Mouse (Mus musculus) adrenal gland, adult (tissue): ENCODE measurements at regions not wholly inside any gene's neighbourhood (a gene's known extent, or its start where the extent isn't known, plus 50 kb on each side); places are given as distances from the start of the nearest gene placed in this dataset.

Experiments used
- DNase-seq, 2 experiments: peaks; one replicate each; pipeline ENCODE4 v3.0.0; 2022 to 2023; ENCODE audit warnings: low spot score in 1 of 2; ENCODE audit not compliant: inconsistent age in 2 of 2

DNA sequence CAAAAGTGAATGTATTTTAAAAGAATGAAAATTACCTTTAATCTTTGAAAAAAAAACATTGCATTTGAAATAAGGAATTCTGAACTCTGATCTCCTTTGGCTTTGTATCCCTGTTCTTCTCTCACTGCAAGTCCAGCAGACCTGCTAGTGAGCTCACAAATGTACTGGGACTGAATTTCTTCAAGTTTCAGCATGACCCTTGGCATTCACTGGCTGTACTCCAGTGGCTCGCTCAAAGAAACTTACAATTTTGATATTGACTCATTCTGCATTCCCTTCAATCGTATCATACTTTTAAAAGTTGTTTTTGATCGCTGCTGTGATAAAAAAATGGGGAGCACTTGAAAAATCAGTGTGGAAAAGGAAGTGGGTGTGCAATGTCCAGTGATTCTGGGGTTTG is 456.6 kb downstream of the Cd109 start:
- no peak for DNase-seq

DNA sequence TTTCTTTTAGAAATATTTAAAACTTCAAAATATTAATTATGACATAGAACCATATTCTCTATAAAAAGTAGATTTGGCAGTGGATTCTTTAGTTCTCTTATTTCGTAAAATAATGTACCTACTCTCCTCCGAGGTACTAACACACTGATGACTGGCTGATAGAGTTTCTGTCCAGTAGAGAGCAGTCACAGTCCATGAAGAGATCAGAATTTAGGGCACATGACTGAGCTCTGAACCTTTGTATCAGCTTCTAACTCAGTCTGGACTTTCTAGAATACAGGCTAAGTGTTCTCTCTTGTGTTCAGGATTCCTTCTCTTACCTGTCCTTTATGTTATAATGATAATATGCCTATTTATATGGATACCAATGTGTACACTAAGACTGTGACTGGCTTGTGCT is 494.3 kb downstream of the Cd109 start:
- DNase-seq = peak in 1 of 2 experiments; percentile 44

DNA sequence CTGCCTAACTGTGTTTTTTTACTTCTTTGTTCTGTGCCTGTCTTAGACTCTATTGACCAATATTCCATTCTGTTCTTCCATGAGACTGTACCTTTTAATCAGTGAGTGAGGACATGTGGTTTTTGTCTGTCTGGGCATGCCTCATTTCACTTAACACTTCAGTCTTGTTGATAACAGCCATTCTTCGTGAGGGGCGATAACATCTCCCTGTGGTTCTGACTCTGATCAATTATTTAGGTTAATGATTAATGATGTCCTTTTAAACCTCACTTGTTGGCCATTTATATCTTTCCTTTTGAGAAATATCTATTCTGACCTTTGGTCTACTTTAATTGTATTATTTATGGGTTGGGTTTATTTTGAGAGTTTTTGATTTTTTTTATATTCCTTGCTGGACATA is 496.0 kb downstream of the Cd109 start:
- DNase-seq = no peak

DNA sequence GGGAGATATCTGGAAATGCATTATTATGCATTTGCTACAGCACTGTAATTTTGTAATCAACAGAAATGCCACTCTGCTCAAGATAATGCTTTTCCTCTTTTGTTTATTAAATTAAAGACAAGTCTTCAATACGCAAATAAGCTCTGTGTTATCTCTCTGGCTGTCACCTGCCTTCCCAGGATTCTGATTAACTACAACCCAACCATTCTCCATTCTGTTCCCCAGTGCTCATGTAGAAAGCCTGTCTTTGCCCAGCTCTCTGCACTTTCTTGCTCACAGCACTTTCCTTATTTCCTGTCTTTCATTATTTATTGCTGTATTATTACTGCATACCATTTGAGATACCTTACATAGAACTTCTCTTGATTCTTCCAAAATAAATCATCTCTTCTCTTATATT is 525.6 kb downstream of the Cd109 start:
- DNase-seq = no peak

DNA sequence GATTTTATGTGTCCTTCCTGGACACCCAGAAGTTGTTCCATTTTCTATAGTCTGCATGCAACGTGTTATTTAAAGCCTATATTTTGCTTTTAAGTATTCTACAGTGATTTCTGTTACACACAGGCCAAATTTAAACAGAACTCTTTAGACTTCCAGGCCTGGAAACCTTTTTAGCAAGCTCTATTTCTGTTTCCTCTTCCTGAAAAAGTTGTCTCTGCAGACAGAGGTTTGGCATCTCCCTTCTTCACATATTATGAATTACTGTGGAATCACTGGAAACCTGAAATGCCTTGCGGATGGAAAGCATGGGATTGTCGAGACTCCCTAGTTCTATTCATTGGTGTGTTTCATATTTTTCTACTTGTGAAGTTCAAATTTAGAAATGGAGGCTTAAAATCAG is 530.7 kb downstream of the Cd109 start:
- no peak for DNase-seq

DNA sequence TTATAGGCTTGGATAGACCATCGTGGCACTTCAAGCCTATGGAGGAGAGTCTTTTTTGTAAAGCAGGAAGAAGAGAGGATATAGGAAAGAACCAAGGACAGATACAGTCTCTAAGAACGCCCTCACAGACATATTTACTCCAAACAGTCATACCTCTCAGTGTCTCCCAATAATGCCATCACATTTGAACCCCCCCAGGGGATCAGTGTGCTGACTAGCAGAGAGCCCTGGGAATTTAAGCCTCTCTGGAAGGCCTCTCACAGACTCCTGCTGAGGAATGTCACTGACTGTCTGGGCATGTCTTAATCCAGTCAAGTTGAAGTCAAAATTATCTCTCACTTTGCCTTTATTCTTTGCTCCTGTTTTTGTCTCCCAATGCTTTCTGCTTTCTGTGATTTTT is 550.2 kb downstream of the Cd109 start:
- no peak for DNase-seq

DNA sequence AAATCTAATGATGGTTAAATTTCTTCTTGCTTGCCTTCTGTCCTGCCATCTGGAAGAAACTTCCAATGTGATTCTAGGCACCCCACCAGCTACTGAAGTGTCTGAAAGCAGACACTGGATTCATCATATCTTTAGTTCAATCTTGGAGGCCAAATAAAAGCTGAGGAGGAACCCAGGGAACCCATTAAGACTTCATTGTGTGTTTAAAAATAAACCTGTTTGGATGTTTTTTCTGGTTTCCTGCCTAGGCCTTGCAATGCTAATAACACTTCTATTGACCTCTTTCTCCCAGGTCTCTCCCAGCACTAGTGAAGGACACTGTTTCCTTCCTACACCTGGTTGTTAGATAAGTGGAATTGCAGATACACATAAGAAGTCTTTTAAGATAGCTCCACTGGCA is 545.6 kb downstream of the Col12a1 start:
- DNase-seq = no peak

DNA sequence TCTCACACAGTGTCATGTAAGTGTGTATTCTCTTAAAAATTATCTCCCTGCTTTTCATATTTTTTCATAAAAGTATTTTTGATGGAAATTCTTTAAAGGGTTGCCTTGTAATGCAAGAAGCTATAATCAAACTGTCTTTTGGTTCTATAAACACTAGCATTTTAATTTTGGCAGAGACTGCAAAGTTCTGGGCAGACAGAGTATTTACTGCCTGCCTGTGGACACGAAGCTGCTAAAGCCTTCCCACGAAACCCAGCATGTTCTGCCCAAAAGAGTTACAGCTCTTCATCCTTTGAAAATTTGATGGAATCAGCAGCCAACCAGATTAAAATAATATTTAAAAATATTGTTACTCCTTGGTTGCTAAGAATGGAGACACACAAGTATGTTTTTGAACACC is 538.7 kb downstream of the Col12a1 start:
- DNase-seq = no peak

DNA sequence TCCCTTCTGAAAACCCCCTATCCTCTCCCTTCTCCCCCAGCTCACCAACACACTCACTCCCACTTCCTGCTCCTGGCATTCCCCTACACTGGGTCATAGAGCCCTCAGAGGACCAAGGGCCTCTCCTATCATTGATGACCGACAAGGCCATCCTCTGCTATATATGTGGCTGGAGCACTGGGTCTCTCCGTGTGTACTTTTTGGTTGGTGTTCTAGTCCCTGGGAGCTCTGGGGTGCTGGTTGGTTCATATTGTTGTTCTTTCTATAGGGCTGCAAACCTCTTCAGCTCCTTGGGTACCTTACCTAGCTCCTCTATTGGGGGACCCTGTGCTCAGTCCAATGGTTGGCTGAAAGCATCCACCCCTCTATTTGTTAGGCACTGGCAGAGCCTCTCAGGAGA is 523.2 kb downstream of the Col12a1 start:
- no peak for DNase-seq

DNA sequence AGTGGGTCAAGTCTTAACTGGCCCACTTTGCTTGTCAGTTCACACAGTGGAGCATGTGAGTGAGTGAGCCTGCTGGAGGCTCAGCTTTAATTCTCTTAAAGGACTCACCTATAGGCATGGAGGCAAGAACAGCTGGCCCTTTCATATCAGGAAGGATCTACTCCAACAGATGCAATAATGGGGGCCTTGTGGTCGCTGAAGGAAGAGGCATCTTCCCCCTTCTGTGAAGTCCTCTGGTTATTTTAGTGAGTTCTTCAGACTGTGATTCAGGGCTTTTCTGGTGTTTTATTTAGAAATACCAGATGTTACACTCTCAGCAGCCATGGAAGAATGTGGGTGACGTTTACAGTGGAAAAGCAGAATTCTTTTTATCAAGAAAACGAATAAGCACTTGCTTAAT is 516.9 kb downstream of the Col12a1 start:
- DNase-seq = no peak

DNA sequence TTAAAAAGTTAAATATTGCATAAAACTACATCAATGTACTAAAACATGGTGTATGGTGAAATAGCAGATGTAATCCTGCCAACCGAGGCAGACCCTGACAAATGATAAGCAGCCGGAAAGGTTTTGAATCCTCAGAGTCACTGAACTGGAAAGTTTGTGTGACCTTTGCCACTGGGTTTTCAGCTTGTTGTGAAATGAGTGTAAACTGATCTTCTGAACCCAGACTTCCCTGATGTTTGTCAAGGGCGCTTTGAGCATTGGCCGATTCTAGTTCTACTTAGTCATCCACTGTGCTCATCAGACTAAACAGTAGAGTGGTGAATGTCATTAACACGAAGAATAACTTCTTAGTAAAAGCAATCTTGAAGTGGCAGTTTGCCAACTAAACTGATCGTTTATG is 505.3 kb downstream of the Col12a1 start:
- peak; percentile 13 to 54 for DNase-seq

DNA sequence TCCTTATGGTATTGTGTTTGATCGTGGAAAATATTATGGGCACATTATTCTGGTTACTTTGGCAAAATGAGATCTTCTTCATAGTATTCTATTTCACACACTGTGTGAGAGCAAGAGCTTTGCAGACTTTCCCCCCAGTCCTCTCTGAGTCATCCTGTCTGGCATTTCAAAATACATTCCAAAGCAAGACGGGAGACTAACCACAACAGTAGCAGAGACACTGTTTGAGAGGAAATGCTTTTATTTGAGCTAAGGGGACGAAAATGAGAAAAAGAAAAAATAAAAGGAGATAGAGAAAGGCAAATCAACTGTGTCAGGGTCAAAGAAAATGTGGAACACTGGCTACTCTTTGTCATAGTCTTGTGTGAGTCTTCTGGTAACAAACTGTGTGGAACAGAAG is 502.6 kb downstream of the Col12a1 start:
- peak; percentile 18 to 58 for DNase-seq

DNA sequence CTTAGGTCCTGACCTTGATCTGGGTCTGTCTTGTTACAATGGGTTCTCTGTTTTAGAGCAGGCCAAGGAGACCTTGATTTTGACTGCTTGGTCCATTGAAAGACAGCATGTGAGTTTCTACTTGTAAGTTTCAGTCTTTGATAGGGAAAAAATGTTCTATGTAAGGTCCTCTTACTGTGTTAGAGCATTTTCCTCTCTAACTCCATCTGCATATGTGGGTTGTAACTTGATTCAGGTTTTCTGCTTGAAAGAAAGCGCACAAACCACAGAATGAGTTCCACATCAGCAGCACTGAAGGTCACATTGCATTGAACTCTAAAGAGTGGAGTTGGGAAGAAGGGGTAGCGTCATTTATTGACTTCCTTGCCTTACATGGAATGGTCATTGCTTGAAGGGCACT is 502.2 kb downstream of the Col12a1 start:
- DNase-seq = peak in 1 of 2 experiments; percentile 10

DNA sequence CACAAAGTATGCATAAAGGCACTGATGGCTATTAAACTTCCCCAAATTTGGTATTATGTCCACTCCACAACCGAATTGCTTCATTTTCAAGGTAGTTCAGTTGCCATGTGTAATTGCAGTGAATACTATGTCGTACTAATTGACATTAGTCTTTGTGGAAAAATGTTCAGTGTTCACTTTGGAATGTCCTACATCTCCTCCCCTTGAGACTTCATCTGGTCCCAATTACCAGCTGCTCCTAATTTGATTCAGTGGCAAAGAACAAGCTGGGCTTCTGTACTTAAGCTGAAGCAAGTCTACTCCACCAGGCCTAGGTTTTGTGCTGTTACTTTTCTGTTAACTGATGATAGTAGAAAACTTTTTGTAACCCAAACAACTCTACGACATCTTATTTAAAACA is 485.6 kb downstream of the Col12a1 start:
- no peak for DNase-seq

DNA sequence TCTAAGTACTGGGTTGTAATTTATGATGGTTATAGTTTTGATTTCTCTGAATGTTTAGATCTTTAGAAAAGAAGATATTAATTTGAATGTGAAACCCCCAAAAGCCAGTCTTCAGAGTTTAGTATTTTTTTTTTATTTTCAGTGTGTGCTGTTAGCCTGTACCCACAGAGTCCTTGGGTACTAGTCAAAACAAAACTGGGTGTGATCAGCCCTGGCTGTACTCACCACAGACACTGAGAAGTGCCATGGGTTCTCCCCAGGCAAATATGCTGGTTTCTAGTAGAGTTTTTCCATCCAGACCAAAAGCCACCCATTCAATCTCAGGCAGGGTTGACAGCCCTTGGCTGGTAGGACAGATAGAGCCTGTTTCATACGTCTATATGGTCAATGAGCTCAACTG is 484.9 kb downstream of the Col12a1 start:
- no peak for DNase-seq

DNA sequence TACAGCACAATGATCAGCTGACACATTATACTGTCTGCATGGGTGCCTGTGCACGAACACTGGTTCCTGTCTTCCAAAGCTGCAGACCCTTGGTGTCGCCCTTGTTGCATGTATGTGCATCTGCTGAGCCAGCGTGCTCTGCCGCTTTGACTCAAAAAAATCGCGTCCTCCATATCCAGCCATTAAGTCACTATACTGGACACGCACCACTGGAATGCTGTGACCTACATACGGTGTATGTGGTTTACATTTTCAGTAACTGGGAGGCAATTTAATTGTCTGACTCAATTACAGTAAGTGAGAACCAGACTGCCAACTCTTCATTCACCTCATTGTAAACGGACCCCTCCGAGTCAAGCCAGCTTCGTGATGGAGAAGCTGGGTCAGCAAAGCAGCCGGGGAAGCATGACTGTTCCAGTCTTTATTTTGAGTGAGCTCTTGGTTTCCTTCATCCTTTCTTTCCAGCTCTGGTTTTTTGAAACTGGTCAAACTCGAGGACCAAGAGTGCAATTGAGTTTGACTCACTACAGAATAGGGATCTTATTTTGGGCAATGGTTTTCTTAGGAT is 448.9 kb downstream of the Col12a1 start:
- DNase-seq = no peak

DNA sequence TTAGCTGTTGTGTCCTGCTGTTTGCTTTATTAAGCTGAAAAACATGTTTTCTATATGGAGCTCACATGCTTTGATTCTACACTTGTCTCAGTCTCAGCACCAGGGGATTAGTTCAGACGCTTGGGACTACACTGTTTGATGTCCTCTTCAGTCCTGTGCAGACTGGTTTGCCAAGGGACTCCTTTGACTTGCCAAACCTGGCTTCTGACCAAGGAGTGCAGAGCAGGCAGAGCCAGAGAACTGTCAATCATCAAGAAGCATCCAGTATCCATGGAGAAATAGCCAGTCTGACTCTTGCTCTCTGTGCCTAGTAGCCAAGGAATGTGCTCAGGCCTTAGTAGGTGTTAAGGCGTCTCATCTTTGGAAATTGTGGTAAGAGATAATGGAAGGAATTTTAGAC is 448.4 kb downstream of the Col12a1 start:
- peak in 1 of 2 experiments; percentile 37 for DNase-seq

DNA sequence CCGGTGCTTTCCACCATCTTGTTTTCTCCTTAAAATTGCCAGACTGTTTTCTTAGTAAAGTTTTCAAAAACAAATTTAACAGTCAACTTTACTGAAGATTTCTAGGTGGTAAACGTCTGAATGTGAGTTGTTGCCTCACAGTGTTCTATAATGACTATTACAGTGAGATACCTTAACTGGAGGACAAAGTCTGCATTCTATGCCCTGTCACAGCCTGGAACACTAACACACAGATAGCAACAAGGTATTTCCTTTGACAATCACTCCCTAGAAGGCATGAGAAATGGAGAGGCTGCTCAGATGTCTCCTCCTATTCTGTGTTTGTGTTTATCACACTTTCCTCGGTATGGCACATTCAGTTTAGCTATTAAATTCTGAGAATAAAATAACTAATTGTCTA is 430.8 kb downstream of the Col12a1 start:
- no peak for DNase-seq

DNA sequence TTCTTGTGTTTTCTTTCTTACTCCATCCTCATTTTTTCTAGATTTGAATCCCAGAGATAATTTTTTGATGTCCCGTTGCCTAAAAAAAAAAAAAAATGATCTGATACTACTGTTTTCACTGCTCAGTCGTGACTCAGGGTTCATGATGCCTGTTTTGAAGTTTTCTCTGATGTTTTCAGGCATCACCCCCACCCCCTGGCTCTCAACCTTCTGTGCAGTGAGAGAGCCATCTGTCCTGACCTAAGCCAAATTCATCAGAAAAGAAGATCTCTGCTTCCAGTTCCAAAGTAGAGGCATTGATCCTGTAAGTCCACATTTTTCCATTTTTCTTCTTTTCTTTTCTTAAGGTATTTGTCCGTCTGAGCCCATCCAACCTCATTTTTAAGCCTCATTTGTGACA is 423.3 kb downstream of the Col12a1 start:
- DNase-seq = no peak

DNA sequence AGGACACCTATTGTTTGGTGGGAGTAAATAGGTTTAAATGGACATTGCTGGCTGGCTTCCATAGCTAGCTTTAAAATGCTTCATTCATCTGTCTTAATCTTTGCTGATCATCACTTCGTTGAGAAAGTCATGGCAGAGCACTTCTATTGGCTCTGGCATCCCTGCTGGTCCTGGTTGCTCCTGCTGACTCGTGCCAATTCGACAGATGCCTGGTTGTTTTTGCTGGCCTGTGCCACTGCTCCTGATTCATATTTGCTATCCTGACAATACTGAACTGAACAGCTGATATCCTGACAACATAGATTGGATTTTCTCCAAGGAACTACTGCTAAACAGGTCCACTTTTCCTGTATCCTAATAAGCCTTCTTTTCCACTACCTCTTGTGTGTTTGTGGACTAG is 417.1 kb downstream of the Col12a1 start:
- DNase-seq = no peak

DNA sequence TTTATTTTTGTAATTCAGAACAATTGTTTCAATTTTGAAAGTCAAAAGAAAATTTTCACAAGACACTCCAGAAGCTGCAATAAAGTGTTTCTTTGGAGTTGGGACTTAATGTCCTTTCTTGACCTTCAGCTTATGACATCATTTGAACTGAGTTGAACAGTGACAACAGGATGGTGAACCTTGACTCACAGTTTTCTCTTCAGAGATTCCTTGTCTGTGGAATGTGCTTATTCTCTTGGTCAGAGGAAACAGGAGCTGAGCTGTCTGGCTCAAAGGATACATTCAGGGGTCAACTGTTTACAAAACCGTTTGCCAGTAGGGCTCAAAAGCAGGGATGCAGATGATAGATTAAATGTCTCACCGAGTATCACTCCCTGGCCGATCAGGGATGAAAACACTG is 408.0 kb downstream of the Col12a1 start:
- no peak for DNase-seq

DNA sequence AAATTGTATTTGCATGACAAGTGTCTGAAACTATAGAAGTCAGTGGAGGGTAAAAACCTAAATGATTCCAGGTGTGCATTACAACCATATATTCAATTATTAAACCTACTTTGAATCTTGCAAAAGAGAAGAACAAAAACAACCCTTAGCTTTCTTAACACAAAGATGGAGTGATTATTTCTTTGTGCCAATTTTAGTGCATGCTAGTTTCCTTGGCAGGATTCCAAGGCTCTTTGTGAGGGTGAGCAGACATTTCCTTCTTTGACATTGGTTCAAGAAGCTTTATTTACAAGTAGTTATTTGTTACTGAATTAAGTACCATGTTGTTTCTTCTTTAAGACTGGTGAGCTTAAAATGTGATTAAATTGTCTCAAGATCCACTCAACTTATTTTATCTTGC is 401.2 kb downstream of the Col12a1 start:
- peak in 1 of 2 experiments; percentile 29 for DNase-seq

DNA sequence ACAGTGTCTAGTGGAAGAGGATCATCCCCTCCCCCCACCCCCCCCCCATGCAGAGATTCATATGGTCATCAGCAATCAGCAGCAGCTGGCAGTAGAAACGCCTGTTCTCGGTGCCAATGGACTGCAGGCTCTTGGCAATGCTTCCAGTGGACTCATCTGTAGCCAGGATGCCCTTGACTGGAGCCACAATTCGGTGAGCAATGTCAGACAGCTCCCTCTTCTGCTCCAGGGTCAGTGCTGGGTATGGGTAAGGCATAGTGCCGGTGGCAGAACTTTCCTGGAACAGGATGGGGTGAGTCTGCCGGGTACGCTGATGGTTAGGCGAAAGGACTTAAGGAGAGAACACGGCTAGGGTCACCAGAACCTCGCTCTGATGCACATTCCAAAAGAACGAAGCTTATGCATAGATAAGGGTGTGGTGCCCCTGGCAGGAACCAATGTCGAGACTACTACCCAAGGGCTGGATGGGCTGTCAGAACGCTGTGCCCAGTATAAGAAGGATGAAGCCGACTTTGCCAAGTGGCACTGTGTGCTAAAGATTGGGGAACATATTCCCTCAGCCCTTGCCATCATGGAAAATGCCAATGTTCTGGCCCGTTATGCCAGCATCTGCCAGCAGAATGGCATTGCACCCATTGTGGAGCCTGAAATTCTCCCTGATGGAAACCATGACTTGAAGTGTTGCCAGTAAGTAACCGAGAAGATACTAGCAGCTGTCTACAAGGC is 372.1 kb downstream of the Col12a1 start:
- DNase-seq = peak; percentile 14 to 74
